Mouse (Mus musculus) cerebellum, adult 11-12 months (tissue): ENCODE measurements around the gene Rab12.
A peak's percentile ranks its signal among the peaks of the same experiment; 100 is the strongest.

Source experiments
- DNase-seq: peaks from one replicate; pipeline ENCODE4 v3.0.0; 2022

The Rab12 gene

DNA sequence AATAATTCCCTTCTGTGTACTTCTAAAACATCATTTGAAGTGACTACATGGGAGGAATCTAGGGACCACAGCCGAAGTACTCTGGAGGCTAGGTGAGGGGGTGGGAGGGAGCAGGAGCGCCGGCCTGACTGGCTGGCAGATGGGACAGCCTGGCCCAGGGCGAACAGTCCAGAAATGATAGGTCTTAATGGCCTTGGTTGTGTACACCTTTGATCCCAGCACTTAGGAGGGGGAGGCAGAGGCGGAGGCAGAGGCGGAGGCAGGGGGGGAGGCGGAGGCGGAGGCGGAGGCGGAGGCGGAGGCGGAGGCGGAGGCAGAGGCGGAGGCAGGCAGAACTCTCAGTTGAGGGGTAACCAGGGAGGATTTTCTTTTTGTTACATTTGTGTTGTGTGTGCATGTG is 20.9 kb downstream of the Rab12 start:
- DNase-seq, result no peak

DNA sequence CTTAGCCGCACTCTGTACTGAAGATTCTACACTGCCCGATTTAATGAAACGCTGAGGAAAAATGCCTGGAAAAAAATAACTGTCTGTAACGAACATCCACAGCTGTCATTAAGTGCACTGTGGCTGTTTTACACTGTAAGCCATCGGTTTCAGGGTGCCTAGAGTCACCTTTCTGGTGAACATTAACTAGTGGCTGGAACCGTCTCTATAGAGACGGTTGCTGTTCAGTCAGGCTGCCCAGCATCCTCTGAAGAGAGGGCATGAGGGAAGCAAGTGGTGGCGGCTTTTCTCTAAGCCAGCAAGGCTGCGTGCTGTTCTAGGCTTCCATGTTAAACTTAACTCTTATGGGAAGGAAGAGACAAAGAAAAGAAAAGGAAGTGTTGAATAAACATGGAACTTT is 22.9 kb downstream of the Rab12 start:
- no peak for DNase-seq

GRCm38 (mm10) chr17:66490022-66490601 is 29.4 kb downstream of the Rab12 start:
- peak; percentile 59 for DNase-seq

- DNase-seq, result no peak
These were observed 33.0 kb downstream of the Rab12 start for GRCm38 (mm10) chr17:66486576-66486975.

- DNase-seq, result peak; percentile 81
These were observed 33.8 kb downstream of the Rab12 start for GRCm38 (mm10) chr17:66485742-66486141.

- no peak for DNase-seq
These were observed 34.6 kb downstream of the Rab12 start for GRCm38 (mm10) chr17:66484965-66485364.

DNA sequence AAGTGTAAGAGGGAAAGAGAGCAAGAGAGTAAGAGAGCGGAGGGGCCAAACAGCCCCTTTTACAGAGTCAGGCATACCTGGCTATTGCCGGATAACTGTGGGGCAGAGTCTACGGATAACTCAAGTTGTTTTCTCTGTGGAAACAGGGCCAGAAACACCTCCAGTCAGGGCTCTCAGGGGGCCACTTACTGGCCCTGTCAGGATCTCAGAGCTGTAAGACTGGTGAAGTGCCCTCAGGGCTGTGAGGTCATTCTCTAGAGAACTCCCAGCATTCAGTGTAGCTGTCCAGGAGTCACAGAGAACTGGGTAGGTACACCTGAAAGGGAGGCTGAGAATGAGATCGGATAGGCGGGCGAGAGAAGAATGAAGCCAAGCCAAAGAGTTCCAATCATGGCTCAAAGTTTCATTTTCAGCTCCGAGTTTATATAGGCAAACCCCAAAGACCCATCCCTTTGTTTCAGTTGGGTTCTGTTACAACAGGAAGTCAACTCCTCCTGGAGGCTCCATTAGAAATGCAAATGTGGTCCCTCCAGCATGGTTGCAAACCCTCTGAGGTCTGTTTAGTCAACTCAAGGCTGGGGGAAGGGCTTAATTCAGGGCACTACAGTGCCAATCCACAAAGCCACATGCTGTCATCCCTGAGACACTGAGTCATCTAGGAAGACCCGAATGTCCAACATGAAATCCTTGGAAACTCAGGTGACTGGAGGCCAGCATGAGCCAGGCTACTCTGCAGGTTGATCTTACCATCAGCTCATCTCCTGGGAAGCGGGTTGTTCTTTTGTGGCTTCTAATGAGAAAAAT is 35.7 kb downstream of the Rab12 start:
- no peak for DNase-seq

- DNase-seq, result no peak
These were observed 38.2 kb downstream of the Rab12 start for GRCm38 (mm10) chr17:66481295-66481694.

DNA sequence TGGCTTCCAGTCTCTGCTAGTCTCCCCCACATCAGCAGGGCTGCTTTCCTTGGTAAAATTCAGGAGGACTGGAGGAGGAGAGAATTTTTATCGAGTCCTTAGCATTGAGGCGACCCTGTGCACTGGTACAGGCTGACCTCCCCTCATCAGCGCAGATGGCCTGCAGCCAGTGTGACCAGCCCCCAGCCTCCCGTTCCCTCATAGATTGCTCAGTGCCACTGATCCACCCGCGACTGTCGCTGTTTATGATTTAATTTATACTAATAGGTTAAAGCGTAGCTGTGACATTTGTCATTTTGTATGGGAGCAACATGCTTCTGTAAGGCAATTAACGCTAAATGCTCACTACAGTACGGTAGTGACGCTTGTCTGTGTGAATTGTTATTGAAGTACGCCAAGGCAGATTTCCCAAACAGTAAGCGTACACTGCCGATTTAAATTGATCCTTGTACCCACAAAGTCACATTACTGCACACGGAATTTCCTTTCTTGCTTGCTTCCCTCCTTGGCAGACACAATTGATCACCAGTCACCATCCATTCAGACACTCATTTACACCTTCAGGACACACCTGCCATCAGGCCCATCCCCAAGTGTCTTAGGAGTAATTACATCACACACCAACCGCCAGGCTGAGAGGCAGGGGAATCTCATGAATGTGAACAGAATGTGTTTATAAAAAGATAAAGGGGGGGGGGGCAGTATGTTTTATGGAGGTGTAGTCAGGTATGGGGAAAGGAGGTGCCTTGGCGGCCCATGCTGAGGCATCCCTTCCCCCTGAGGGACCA is 38.8 kb downstream of the Rab12 start:
- DNase-seq, result no peak

DNA sequence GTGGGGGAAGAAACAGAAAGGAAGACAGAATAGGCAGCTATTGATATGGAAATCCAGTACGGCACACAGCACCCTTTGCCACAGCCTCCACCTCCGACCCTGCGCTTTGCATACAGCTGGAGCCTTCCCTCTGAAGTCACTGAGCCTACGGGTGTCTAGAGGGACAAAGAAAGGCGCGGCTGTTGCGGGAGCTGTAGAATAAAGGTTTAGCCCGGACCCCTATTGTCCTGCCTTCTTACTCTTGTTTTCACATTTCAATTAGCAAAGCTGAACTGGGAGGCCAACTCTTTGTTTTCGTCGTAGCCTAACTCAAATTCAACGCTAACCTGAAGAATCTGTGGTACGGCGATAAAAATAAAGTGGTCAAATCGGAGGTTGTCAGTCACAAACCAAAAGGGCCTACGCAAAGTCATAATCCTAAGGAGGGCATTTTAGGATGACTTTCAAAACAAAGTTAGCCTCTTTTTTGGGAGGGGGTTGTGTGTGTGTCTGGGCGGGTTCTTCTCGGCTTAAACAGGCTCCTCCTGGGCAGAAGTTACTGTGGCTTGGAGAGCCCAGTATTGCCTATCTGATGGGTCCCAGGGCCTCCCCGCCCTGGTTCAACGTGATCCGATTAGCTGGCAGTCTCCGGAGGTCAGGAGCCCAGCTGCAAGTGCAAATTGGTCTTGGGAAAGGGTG is 39.6 kb downstream of the Rab12 start:
- DNase-seq, result no peak

- DNase-seq, result no peak
These were observed 40.2 kb downstream of the Rab12 start for GRCm38 (mm10) chr17:66479311-66479710.

DNA sequence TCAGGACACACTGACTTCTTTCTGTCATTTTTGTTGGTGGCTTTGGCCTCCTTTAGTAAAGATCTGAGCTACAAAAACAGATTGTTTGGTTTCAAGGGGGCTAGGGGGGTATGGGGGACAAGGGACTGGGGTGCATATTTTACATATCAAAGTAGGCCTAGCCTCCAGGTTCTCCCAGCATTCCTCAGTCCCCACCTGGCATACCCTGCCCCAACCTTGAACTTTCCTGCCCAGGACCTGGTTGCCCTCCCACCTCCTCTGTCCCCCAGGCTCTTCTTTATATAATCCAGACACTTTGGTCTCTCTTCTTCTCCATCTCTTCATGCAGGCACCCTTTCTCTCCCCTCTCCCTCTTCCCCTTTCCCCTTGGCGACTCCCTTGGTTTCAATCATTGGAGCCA is 46.3 kb downstream of the Rab12 start:
- DNase-seq, result no peak

GRCm38 (mm10) chr17:66471775-66472174 is 47.8 kb downstream of the Rab12 start:
- no peak for DNase-seq

DNA sequence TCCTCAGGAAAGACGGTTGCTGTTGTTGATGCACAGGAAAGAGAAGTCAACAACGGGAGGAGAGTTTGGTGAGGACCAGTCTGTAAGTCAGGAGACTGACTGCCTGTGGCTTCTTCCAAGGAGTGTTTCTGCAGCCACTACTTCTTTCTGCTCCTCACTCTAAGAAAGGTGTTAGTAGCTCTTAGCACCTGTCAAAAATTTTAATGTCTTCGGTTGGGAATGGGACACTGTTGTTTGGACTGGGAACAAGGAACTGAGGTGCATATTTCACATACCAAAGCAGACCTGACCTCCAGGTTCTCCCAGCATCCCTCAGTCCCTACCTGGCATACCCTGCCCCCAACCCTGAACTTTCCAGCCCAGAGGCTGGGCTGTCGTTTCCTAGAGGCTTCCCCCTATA is 48.3 kb downstream of the Rab12 start:
- DNase-seq, result no peak

DNA sequence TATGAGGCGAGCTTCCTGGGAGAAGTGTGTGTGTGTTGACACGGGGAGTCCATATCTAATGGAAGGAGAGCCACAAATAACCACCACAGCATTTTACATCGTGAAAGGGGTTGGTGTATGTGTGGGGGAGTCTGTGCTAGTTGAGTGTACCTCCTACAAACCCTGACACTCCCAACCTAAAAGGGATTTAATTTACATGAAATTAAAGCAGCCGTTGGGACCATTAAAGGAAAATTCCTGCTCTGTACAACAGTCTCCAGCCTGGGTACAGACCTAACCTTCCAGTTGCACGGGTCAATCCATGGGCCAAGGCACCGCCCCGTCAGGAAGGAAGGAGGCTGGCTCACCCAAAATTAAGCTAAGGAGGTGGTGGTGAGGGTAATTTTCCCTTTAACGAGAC is 49.5 kb downstream of the Rab12 start:
- DNase-seq, result no peak

DNA sequence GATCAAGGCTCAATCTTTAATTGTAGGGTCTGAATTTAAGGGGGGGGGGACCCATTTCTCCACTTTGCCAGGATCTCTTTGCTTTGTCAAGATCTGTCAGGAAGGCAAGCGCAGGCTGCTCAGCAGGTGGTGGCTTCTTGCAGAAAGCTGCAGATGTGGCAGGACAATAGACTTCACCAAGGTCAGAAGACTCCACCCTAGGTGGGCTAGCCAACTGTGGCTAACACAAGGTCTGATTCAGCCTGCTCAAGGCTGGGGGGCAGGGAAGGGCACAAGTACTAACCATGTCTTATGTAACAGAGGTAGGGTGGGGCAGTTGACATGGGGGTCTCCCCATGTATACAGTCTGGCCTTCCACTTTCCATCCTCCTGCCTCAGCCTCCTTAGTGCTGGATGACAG is 62.3 kb downstream of the Rab12 start:
- no peak for DNase-seq

DNA sequence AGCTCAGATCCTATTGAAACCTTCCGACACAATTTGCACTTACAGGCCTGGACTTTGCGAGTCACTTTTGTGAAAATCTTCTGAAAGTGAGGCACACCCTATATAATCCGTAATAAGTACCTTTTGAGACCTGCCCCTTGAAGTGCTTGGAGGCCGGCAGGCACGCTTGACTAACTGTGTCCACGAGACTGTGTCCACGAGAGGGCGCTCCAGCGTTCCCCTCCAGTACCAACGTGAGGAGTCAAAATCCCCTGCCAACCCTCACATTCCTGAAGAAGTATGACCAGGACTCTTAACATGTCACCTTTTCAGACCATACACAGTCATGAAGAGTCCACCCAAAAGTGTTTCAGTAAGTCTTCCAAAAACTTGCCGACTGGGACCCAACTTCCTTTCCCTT is 68.4 kb downstream of the Rab12 start:
- peak; percentile 88 for DNase-seq

GRCm38 (mm10) chr17:66450526-66451070 is 68.9 kb downstream of the Rab12 start:
- peak; percentile 46 for DNase-seq

- peak; percentile 95 for DNase-seq
These were observed 69.8 kb downstream of the Rab12 start, which contains the start of gene Mtcl1 for GRCm38 (mm10) chr17:66449460-66450341. TSS of gene Mtcl1 (minus strand) at chr17:66449750.

GRCm38 (mm10) chr17:66448421-66449405 is 70.8 kb downstream of the Rab12 start:
- no peak for DNase-seq

DNA sequence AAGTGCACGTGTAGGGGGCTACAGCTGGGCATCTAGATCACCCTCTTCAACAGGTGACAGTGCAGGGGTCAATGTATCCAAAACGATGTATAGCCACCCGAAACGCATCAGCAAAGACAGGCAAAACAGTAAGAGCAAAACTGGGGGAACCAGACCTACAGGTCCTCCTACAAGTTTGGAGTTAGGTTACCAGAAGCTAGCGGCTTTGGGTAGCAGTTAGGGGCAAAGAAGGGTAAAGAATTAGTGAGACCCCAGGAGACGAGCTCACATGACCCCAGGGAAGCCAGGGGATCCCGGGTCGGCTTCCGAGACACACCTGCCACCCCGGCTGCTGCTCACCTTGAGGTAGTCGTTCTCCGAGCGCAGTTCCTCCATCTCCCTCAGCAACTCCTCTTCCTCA is 71.6 kb downstream of the Rab12 start:
- DNase-seq, result no peak
